Mouse (Mus musculus): ENCODE data around the gene Edn2.

The Edn2 gene

DNA sequence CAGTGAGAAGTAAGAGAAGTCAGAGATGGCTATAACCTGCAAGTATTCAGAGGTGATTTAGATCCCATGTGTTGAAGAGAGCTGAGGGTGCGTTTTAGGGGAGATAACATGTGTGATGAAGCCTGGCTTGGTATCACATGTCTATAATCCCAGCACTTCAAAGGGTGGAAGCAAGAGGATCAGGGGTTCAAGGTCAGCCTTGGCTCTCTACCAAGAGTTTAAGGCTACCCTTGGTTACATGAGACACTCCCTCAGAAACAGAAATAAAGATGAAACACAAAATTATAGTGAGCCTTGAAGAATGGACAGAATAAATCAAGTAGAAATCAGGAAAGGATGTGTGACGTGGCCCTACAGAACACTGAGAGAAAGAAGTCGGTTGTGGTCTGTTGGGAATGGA, 7.3 kb upstream of the Edn2 start:
- DNase-seq (ENCODE audit: low spot score in 2 of 2) = no peak

GRCm38 (mm10) chr4:120158714-120159310, 2.2 kb upstream of the Edn2 start:
- DNase-seq (ENCODE audit: low spot score in 2 of 2) = no peak

DNA sequence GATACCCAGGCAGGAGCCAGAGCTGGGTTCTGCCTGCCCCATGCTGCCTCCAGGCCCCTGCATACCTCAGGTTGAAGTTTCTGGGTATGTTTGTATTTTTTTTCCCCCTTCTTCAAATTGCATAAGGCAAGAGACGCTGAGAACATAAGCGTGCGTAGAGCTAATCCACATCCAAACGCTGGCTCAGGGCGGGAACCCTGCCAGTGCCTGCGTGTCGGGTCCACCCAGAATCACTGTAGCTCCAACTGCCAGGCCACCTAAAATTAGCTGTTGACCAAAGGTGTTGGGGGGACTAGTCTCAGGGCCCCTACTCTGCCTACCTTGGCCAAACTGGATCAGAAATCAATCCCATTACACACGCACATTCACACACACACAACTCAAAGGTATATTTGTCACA, 1.6 kb downstream of the Edn2 start:
- no peak for DNase-seq (ENCODE audit: low spot score in 2 of 2)

GRCm38 (mm10) chr4:120163242-120163641, 2.2 kb downstream of the Edn2 start:
- no peak for DNase-seq (ENCODE audit: low spot score in 2 of 2)

- DNase-seq (ENCODE audit: low spot score in 2 of 2) = no peak
These were observed 3.3 kb downstream of the Edn2 start for GRCm38 (mm10) chr4:120164316-120164715.

- no peak for DNase-seq (ENCODE audit: low spot score in 2 of 2)
These were observed 6.8 kb downstream of the Edn2 start for GRCm38 (mm10) chr4:120167778-120168177.

DNA sequence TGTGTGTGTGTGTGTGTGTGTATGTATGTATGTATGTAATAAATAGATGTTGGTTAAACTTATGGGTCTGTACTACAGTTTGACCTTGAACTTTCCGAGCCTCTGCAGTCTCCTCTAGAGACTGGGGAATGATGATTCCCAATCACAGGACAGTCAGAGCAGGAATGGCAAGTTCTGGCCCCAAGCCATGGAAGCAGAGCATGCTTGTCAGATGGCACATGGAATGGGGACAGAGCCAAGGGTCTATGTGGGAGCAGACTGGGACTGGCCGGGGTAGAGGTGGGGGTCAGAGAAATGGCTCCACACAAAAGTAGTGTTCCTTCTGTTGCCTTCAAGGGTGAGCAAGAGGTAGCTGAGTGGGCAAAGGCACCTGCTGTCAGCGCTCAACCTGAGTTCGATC, 7.3 kb downstream of the Edn2 start:
- no peak for DNase-seq (ENCODE audit: low spot score in 2 of 2)

GRCm38 (mm10) chr4:120170387-120170936, 9.5 kb downstream of the Edn2 start:
- no peak for DNase-seq (ENCODE audit: low spot score in 2 of 2)

GRCm38 (mm10) chr4:120172050-120172684, 11.2 kb downstream of the Edn2 start:
- DNase-seq (ENCODE audit: low spot score in 2 of 2) = no peak

DNA sequence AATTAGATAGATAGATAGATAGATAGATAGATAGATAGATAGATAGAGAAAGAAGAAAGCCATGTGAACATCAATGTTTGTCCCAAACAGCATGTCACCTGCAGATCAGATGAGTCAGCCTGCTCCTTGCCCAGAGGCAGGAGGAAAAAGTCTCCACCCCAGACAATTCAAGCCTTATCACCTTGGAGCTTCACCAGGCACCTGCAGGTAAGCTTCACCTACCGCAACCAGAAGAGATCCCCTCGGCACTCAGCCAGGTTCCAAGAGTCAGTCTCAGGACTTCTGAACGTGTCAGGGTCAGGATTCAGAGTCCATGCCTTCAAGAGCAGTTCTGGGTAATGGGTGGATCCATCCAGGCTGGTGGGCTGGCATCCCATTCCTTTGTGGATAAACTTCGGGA, 18.1 kb downstream of the Edn2 start:
- no peak for DNase-seq (ENCODE audit: low spot score in 2 of 2)

DNA sequence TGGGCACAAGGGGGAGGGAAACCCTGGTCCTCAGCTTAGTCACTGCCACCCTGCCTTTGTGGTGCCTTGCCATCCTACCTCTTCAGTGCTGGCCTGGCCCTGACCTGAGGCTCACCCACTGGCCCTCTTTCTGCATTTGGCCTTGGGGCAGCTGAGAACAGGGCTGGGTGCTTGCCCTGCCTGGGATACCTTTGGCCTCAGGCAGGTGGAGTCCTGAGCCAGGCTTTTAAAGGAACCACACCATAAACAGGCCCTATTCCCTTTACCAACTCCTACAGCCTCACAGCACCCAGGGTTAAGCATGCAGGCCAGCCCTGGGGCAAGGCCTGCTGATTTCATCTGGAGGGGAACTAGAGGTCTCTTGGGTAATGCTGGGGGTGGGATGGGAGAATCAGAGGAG, 19.5 kb downstream of the Edn2 start:
- DNase-seq (ENCODE audit: low spot score in 2 of 2) = no peak

GRCm38 (mm10) chr4:120184374-120184991, 23.5 kb downstream of the Edn2 start:
- no peak for DNase-seq (ENCODE audit: low spot score in 2 of 2)

DNA sequence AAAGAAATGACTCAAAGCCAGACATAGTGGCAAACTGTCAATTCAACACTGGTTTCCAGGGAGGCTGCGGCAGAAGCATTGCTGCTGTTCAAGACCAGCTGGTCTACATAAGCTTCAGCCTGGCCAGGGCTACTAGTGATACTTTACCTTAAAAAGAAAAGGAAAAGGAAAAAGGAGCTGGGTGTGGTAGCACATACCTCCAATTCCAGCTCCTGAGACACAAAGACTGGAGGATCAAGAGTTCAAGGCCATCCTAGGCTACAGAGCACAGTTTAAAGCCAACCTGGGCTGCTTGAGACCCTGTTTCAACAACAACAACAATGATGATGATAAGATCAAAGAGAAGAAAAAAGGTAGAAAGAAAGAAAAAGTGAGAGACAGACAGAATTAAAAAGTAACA, 25.4 kb downstream of the Edn2 start:
- DNase-seq (ENCODE audit: low spot score in 2 of 2) = no peak

- DNase-seq (ENCODE audit: low spot score in 2 of 2) = no peak
These were observed 25.9 kb downstream of the Edn2 start for GRCm38 (mm10) chr4:120186934-120187333.

GRCm38 (mm10) chr4:120188204-120188603, 27.2 kb downstream of the Edn2 start:
- DNase-seq (ENCODE audit: low spot score in 2 of 2) = no peak

DNA sequence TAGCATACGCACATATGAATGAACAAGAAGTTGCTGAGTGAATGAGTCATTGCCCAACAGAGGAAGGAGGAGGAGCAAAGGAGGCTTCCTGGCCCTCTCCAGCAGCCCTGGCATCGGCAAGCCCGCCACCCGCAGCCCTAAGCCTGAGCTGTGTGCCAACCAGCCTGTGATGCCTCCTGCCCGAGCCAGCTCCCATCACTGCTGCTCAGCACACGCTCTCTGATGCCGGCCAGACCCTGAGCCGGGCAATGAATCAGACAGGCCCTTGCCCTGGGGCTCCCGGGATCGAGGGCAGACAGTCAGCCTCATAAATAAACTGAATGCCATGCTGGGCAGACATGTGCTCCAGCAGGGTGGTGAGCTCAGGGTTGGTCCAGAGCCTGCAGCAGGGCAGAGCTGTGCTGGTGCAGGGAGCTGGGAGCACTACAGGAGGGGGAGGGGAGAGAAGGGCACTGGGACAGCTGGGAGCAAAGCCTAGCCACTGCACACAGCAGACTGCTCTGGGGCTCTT, 27.7 kb downstream of the Edn2 start:
- DNase-seq (ENCODE audit: low spot score in 2 of 2) = no peak

DNA sequence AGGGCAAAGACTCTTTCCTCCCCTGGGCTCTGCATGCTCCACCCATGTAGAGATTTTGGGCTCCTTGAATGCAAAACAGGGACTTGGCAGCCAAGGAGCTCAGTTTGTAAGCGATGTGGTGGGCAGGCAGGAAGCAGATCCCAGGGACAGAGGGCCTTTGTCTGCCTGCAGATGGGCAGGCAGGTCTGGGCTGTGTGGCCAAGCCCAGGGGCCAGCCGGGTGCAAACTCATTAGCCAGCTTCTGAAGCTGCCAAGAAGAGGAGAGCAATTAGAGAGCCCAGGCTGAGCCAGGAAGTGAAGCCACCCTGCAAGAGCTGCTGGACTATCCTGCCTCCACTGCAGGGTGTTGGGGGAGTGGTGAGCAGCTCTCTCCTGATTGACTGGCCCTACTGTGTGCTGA, 28.9 kb downstream of the Edn2 start:
- DNase-seq (ENCODE audit: low spot score in 2 of 2) = no peak

GRCm38 (mm10) chr4:120191987-120192386, 31.0 kb downstream of the Edn2 start:
- DNase-seq (ENCODE audit: low spot score in 2 of 2) = no peak

GRCm38 (mm10) chr4:120194026-120194425, 33.0 kb downstream of the Edn2 start:
- no peak for DNase-seq (ENCODE audit: low spot score in 2 of 2)

- no peak for DNase-seq (ENCODE audit: low spot score in 2 of 2)
These were observed 34.0 kb downstream of the Edn2 start for GRCm38 (mm10) chr4:120194965-120195364.

GRCm38 (mm10) chr4:120199184-120199885, 38.3 kb downstream of the Edn2 start:
- DNase-seq (ENCODE audit: low spot score in 2 of 2) = no peak

- no peak for DNase-seq (ENCODE audit: low spot score in 2 of 2)
These were observed 39.7 kb downstream of the Edn2 start for GRCm38 (mm10) chr4:120200551-120201266.

All from spleen, postnatal 10 days (tissue).